Mouse (Mus musculus) heart, postnatal 36 days (tissue): ENCODE measurements around the gene Gm20388. TPM values are rescaled to one million over a fixed set of nuclear protein-coding genes. Genes with fewer than 3 reads are reported as not detected.

Experiments used
- DNase-seq, 2 experiments: peaks; one replicate each; pipeline ENCODE4 v3.0.0; 2021 to 2022
- intact Hi-C: fragments of 180-260 bp; cut with DNase I; formaldehyde crosslinking; loops from one replicate; pipeline ENCODE4 v1.15.1; 2025
- total RNA-seq, 2 experiments: library from RNA; stranded (reverse); gene quantifications; 2 replicates each; pipeline ENCODE4 v1.2.3; 2021

The Gm20388 gene
- total RNA-seq, 2 experiments from 2014 or later = 3.5 to 4.9 TPM

DNA sequence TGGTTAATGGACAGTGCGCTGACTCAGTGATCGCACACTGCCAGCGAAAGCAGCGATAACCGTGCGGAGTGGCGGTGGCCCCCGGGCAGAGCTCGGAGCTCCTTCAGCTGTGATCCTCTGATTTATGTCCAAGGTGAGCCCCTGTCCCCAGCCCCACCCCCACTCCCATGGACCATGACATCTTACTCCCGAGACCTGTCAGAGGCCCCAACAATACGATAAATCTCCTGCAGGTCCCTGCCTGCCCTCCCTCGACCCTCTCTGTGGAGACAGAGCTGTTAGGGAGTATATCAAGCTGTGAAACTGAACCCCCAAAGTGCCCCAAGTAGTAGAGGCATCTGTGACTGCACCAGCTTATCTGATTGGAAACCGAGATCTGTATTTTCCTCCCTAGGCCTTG lies 1435.5 kb downstream of the Gm20388 start:
- intact Hi-C loops = no loop called here
- no peak for DNase-seq

DNA sequence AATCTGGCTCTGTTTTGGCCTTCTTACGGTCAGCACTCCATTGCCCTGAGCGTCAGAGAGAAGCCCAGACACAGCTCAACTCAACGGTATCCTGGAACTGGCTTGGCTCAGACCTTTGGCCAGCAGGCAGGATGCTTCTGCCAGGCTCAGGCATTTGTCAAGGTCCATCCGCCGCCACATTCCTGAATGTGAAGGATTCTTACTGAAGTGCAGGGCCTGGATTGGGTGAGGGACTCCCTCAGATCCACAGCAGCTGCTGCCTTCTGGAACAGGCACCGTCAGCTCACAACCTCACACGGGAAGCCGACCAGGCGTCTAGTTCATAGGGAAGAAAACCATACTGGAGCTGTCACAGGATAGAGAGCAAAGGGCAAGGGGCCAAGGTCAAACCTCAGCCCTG lies 1436.2 kb downstream of the Gm20388 start:
- peak in 1 of 2 experiments; percentile 31 for DNase-seq
- intact Hi-C loops = no loop called here

DNA sequence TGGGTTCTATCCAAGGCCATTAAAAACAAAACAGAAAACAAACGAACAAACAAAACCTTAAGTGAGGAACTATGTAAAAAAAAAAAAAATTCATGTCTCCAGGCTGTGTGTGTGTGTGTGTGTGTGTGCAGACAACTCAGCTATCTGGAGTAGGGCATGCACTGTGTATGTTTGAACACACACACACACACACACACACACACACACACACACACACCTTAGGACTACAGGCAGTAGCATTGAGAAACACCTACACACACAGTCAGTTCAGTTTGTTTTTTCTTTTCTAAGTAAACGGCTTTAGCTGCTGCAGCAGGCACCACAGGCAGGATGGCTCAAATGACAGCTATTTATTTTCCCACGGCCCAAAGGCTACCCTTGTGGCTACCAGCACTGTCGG lies 1438.4 kb downstream of the Gm20388 start:
- intact Hi-C loops = no loop called here
- no peak for DNase-seq

DNA sequence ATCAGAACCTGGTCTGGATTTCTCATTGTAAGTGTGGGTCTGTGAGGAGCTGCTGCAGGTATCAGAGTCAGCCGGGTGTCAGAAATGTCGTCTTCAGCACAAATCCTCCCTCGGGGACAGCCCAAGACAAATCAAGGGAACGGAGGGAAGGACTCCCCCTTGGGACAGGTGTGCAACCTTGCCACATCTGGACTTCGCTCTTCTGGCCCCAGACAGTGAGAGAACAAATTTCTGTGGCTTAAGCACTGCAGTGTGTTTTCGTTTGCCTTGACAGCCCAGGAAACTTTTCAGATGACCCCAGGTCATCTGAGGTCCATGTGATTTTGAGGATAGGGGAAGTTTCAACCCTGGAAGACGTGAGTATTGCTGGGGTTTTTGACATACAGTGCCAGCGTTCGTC lies 1440.2 kb downstream of the Gm20388 start:
- intact Hi-C loops = no loop called here
- DNase-seq = no peak

DNA sequence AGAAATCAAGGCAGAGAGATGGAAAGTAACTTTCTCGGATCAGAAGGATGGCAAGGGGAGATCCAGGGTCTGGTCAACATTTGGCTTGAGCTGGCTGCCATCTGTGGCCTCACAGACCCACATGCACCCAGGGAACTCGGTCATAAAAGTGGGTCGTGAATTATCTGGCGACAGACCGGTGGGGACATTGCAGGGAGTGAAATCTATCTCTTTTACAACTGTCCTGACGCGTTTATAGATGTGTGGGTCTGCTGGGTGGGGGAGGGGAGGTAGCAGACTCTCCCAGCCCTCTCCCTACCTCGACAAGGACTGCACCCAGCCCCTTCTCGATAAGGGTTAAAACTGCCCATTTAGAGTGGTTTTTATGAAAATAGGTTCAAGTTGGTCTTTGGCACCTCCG lies 1444.2 kb downstream of the Gm20388 start:
- no peak for DNase-seq

DNA sequence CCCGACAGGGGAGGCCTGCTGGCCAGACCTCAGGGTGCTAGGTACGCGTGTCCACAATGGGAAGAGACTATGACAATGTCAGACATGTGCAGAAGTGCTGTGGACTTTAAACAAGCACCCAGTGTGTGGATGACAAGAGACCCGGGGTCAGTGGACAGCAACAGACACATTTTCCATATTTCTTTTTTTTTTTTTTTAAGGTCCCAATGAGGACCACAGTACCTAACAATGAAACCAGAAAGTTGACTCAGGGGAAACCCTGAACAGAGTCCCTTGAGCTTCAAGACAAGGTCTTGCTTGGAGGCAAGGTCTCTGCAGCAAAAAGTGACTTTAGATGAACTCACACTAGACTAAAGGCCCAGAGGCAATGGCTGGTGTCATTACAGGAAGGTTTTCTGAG lies 1446.8 kb downstream of the Gm20388 start:
- intact Hi-C loops = no loop called here
- DNase-seq = no peak

More for the DNA sequence above, 1444.2 kb downstream of the Gm20388 start:
- intact Hi-C loops = no loop called here

DNA sequence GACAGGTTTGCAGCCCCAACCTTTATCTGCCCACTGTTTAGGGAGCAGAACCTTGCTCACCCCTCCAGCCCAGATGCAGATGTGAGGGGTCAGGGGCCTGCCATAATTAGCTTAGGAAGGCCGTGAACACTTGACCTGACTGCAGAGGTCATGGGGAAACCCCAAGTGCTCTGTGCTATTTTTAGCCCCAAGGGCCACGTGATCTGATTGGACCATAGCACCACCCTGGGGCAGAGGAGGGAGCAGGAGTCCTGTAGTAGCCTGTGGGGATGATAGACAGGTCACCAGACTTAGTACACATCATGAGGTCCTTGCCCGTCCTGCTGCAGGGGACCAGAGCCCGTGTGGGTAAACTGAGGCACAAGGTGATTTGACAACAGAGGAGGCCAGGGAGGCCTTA lies 1448.0 kb downstream of the Gm20388 start:
- intact Hi-C loops = no loop called here
- no peak for DNase-seq

DNA sequence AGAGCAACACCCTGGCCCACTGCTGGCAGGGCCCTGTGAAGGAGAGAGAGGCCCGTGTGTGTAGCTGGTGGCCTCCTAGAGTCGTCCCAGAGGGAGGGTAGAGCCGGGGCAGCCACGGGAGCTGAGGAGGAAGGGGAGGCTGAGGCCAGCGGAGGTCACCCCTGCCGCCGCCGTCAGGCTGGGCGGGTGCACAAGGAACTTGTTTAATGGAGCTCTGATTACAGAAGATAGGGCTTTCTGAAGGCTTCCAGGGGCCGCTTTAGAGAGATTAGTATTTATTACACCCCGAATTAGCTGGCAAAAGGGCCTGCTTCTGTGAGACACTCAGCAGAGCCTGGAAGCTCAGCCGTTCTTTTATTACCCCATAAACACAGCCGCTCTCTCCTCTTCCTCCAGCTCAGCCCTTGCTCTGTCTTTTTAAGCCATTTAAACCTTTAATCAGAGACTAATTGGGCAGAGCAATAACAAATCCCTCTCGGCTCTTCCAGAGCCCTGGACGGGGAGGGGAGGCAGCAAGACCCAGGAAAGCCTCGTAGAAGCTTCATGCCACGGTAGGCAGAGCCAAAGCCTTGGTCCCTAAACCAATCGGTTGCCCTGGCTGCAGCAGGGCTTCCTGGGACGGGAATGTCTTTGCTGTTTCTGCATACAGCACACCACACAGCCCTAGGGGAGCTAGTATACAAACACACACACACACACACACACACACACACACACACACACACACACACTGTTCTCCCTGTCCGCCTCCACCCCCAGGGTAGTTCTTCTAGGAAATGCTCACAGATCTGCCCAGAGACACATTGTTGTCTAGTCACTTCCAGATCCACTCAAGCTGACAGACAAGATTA lies 1448.7 kb downstream of the Gm20388 start:
- no peak for DNase-seq
- intact Hi-C loops = no loop called here

DNA sequence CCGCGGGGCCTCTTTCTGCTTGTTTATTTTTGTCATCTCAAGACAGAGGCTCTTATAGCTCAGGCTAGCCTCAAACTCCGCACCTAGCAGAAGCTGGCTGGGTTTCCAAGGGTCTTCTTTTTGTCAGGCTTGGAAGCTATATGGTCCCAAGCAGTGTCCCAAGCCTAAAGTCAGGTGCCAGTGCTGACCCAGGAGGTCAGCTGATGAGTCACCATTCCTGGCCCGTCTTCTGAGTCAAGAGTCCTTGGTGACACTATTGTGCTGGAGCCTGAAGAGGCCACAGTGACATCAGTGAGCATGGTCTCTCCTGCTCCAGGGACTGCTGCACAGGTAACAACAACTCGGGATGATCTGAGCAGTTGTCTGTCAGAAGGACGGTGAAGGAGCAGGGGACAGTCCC lies 1449.4 kb downstream of the Gm20388 start:
- DNase-seq = no peak
- intact Hi-C loops = no loop called here

DNA sequence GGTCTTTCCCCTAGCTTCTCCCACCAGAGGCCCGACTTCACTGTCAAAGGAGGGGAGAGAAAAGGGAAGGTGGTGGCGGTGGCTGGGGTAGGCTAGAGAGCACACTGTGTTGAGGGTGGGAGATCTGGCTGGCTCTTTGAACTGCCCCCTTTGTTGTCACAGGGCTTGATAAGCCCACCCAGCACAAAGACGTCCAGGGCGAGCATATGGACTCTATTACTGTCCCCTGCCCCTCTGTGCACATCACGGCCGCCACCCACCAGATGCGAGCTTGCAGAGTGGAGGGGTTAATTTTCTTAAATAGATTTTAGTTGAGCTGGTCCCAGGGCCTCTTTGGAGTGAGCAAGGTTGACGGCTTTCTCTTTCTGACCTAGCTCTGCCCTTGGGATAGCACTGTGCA lies 1450.5 kb downstream of the Gm20388 start:
- intact Hi-C loops = no loop called here
- DNase-seq = no peak

DNA sequence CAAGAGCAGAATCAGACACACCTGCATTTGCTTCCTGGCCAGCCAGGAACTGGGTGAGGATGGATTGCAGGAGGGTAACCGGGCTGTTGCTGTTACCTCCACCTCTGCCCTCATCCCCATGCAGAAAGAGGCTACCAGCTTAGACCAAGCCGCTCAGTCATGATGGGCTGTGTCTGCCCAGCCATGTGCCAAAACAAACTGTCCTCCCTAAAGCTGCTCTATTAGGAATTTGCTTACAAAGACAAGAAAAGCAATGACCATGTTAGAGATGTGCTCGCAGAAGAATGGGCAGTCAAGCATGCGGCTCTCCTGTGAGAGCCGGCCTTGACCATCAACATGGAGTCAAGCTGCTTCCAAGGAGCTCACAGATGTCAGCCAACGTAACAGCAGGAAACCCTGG lies 1454.0 kb downstream of the Gm20388 start:
- no peak for DNase-seq
- intact Hi-C loops = no loop called here

DNA sequence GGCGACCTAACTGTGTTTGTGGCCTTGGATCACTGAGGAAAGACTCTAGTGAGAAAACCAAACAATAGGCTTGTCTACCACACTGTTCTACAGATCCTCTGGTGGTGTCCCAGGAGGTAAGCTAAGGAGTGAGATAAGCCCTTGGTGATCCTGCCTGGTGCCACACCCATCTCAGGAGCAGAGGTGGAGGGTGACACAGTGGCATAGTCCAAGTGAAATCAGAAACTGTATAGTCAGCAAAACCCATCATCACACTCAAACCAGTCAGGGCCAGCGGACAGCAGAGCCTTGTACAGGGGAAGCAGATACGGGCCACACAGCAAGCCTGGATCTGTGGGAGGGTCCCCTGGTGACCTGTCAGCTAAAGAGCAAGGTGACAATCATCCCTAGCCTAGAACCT lies 1454.5 kb downstream of the Gm20388 start:
- no peak for DNase-seq
- intact Hi-C loops = no loop called here

DNA sequence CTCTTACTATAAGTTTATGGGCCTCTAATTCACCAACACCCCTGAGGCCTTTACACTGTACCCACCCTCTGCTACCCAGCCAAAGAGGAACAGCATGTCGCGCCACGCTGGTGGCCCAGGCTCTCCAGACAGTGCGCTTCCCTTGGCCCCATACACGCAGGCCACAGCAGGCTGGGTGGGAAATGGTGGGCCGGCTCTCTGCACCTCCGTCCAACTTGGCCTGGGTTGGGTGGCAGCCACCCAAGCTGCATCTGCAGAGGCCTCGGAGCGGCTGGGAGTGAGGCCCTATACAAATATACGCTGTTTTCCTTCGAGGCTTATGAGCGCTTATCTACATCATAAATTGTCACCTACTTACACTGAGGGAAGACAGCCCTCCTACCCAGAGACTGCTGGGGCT lies 1456.0 kb downstream of the Gm20388 start:
- DNase-seq = no peak
- intact Hi-C loops = no loop called here

DNA sequence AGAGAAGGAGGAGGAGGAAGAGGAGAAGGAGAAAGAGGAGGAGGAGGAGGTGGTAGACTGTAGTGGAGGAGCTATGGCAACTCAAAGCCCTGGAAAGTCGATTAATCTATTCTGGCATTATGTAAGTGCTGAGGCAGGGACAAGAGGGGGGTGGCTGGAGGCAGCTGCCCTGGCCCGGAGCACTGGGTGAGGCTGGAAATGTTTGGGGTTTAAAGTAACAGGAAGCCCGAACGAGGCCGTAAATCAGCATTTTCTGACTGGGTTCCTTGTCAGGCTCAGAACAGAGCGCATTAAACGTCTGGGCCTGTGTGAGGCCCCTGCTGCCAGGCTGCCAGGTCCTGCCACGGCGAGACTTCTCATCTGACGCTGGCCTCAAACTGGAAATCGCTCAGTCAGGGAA lies 1458.2 kb downstream of the Gm20388 start:
- no peak for DNase-seq
- intact Hi-C loops = no loop called here

DNA sequence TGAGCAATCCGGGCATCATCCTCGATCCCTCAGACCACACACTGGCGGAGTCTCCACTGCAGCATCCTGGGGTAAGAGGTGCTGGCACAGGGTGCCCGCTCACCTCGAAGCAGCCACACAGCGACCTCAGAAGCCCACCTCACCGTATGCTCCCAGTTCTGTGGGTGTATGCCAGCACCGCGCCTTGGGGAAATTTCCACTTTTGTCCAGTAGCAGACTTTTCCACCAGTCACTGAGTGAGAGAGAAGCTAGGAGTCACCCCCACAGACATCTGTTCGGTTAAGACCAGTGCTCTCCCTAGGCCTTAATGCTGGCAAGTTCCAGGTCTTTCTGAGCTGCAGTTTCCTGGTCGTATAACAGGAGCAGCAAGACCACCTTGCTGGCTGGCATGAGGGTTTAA lies 1458.7 kb downstream of the Gm20388 start:
- intact Hi-C loops = no loop called here
- DNase-seq = no peak

DNA sequence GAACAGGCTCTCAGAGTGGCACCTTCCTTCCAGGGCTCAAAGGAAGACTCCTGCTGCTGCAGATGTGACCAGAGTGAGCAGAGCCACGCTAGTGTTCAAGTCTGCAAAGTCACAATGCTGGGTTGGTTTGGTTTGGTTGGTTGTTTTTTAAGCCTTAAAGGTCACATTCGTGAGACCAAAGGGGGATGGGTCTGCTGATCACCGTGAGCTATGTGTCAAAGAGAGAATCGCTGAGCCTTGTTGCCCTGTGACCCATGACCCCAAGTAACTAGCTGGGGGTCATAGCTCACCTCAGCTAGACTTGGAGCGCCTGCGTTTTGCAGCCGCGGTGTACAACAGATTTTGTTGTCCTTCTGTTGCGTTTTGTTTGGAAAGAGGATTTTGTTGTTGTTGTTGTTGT lies 1460.6 kb downstream of the Gm20388 start:
- no peak for DNase-seq
- intact Hi-C loops = no loop called here

DNA sequence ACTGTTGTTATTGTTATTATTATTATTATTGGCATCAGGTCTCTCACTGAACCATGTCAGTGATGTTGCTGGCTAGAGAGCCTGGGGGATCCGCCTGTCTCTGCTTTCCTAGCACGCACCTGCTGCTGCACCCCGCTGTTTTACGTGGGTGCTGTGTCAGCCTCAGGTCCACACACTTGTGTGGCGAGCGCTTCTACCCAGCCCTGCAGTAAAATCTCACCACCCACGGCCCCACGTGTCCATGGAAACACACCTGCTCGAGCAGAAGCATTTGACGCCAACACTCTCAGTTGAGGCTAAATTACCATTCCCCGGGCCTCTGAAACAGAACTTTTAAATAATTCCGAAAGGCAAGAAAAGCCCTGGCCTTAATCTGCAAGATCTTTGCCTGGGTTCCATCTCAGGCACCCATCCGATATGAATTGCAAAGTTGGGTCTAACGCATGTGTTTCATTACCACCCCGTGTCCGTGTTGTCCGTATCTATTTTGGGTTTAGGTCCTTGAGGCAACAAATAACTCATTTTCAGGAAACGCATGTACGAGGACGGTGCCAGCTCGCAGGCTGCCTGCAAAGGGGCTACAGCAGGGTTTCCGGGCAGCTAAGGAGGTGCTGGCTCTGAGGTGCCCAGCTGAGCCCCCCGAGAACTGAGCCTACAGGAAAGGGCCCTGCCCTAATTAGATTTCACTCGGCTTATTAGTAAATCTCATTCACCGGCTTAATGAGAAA lies 1461.4 kb downstream of the Gm20388 start:
- intact Hi-C loops = no loop called here
- DNase-seq = no peak

DNA sequence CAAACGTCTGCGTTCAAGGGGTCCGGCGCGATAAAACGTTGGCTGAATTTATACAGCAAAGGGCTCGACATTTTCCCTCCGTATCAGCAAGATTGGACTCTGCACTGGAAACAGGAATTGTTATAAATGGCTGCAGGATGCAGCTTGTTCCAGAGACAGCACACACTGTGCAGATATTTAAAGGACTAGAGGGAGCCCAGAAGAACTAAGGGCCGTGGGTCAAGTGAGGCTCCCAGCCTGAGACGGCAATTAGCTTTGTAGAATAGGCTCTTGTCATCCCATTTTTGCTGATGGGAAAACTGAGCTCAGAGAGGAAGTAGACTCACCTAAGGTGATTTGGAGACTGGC lies 1462.0 kb downstream of the Gm20388 start:
- intact Hi-C loops = no loop called here
- no peak for DNase-seq

DNA sequence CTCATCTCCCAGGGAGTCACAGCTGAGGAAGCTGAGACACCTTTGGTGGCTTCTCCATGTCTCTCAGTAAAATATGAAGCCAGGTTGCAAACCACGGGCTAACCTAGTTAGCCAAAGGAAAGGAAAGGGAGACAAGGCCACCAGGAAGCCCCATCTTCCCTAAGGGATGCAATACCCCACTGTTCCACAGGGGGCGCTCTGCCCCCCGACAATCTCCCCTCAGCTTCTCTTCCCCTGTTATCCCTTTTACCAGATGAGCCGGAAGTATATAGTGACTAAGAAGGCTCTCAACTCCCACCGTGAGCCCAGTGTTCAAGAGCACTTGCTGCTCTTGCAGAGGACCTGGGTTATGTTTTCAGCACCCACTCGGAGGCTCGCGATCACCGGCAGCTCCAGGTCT lies 1463.6 kb downstream of the Gm20388 start:
- intact Hi-C loops = no loop called here

DNA sequence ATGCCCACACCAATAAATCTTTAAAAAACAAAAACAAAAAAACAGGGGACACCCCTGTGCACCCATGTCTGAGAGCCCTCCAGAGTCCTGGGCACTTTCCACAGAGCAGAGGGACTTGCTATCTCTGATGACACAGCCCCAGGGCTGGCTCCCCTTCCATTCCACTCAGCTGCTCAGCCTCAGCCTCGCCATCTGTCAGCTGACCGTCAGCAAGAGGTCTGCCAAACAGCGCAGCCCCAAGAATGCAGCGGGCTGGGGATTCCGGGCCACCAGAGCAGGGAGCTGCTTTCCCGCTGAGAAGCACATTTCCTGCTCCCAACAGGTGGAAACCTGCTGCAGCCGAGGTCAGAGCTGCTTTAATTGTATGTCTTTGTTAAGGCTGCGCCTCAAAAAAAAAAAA lies 1464.1 kb downstream of the Gm20388 start:
- DNase-seq = peak in 1 of 2 experiments; percentile 59
- intact Hi-C loops = no loop called here

More for the DNA sequence above, 1463.6 kb downstream of the Gm20388 start:
- DNase-seq = no peak

DNA sequence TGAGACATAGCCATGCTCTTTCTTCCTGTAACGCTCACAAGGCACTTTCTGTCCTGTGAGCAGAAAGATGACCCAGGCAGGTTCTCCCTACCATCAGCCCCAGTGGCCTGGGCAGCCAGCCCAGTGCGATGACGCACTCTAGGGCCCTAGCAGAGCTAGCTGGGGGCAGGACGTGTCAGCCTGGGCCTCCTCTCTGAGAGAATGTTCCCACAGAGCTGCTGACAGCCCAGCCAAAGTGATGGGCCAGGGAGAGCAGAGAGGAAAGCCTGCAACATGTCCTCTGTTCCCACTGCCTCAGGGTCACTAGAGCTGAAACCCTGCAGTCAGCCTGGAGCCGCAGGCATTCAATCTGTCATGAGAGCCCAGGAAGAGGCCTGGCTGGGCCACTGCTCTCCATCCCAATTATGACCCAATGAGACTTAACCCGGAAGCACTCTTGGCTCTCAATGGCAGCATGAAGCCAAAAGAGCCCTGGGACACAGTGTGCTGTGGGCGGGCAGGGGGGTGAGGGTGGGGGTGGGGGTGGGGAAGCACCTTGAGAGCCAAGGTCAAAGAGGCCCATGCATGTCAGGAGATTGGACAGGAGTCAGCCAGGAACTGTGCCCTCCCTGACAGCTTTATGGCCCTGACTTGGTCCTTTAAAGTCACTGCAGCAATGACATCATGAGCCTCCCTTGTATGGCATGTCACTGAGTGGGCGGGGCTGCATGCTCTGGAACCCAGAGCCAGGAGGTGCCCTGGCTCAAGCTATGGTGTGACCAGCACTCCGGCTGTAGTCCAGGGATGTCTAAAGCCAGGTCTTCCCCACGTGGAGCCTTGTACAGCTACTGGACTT lies 1465.7 kb downstream of the Gm20388 start:
- intact Hi-C loops = no loop called here
- peak; percentile 85 to 86 for DNase-seq
